Mouse (Mus musculus) heart, adult 8-10 months (tissue): Measurements from ENCODE around the gene 1700015F17Rik. TPM values are rescaled to one million over a fixed set of nuclear protein-coding genes. Genes with fewer than 3 reads are reported as not detected.

Source experiments
- DNase-seq: peaks from one replicate; pipeline ENCODE4 v3.0.0; 2022; ENCODE audit warnings: low spot score
- total RNA-seq, 4 experiments: library from RNA; stranded (reverse); gene quantifications; 2 replicates each; pipeline ENCODE4 v1.2.4; 2022

Gene 1700015F17Rik
- total RNA-seq, 4 experiments from 2014 or later = not detected

DNA sequence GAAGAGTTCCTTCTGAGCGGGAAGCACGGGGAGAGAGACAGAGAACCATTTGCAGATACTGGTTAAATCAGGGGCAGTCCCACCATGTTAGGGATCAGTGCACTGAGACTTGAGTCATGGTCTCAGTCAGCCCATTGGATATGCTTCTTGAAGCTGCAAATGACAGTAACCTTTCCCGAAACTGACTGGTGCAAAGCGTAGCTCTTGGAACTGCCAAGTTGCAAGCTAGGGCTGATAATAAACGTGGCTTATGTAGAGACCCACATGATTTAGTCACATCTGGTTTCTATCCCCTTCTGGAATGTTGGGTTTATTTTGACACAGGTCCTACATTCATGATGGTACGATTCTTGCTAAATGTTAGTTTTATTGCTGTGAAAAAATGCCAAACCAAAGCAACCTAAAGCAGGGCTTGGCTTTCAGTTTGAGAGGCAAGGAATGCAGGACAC is 55.2 kb downstream of the 1700015F17Rik start:
- no peak for DNase-seq

DNA sequence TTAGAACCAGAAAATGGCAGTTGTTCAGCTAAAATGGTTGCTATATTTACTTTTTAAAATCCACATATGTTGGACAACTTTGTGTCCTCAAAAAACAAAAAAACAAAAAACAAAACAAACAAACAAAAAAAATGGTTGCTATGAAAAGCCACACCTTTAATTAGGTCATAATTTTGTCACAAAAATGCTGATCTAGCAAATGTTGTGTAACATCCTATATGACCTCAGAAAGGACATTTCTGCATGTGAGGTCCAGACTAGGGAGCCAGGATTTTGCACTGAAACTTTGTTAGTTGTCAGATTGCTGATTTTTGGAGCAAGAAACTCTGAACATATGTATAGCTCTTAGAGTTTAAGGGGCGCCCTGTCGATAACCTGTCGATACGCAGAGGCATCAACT is 55.9 kb downstream of the 1700015F17Rik start:
- no peak for DNase-seq

DNA sequence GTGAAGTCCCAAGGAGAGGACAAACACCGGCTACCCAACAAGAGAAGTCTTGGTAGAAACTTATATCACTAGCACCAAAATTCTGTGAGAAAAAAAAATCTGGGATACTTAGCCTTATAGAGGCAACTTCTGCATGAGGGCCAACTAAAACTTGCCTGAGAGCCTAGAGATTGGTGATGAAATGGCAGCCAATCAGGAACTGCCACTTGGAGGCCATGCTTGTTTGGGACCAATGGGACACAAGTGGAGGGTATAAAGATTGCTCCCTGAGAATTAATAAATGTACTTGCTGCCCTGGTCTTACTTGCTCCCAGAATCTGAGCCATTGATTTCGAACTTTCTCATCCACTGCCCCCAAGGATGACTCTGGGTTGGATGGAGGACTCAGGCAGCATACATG is 57.5 kb downstream of the 1700015F17Rik start:
- DNase-seq = no peak

DNA sequence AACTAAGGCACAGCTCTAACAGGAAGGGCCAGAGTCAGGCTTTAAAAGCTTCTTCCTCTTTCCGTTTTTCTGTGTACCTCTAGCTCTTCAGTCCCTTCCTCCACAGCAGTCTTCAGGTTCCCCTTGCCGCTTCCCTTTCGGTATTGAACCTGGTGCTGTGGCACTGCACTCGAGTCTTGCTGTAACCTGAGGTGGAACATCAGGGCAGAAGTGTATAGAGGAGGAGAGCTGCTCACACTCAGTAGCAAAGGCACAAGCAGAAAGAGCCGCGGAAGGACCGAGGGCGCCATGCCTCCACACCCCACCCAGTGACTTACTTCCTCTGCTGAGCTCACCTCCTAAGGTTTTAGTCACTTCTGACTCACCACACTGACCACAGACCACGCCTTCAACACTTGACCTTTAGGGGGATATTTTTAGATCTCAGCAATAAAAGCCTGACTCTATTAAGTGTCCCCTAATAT is 58.9 kb downstream of the 1700015F17Rik start, which contains the start of gene Cdk14:
Gene Cdk14 (minus strand): TSS at position 321 of the 464 bp plus-strand sequence.
- peak; percentile 16 for DNase-seq

DNA sequence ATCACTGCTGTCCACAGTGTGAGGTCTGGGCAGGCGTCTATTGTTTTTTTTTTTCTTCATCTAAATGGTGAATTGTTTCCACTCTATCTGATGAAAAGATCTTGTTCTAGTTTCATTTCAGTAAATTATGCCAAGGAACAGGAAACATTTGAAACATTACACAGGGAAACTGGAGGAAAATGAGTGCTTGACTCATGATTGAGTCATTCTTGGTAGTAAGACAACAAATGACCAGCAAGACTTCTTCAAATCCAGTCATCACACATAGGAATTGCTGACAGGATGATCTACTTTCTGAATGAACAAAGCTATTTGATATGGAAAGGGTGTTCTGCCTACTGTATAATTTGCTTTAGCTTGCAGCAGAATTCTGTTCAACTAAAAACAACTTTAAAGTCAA is 59.7 kb downstream of the 1700015F17Rik start:
- DNase-seq = peak; percentile 38

DNA sequence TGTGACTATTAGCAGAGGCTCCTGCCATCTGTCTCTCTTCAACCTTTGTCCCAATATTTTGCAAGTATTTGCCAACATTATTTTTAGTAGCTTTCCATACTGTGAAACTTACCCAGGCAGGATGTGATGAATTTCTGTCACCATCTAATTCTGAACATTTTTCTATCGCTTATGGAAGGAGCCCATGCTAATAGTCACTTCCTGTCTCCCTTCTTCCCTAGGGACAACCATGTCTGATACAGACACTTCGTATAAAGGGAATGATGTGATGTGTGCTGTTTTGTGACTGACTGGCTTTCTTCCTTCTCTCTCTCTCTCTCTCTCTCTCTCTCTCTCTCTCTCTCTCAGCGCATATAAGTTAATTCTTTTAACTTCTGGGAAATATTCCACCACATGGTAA is 64.1 kb downstream of the 1700015F17Rik start:
- no peak for DNase-seq

DNA sequence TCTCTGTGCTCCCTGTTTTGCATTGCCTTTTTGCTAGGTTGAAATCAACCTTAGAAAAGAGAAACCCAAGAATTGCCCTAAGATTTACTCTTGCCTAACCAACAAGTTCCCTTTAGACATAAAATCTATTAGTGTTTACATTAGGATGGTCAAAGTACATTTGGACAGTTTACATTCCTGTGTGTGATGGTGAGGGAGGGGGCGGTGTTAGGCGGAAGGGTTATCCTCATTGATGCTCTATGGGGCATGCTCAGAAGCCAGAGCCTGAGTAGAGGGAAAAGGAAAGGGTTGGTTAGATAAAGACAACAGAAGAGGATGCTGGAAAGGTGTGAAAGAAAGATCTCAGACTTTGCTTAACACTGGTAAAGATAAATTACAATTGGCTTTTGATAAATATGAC is 67.1 kb downstream of the 1700015F17Rik start:
- DNase-seq = no peak

DNA sequence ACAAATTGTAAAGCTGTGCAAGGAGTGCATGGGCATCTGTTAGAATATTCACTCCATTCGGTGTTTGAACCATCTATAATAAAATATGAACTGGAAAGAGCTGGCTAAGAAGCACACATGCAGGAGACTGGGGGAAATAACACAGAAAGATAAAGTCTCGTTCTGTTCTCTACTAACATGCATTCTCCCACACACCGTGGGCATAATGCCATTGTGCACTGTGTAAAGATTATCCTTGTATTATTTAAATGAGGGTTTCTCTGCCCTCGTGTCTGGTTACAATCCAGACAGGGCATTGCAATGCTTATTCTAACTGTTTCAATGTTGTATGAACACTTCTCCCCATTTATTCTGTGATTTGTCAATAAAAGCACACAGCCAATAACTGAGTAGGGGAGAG is 77.0 kb downstream of the 1700015F17Rik start:
- DNase-seq = no peak

DNA sequence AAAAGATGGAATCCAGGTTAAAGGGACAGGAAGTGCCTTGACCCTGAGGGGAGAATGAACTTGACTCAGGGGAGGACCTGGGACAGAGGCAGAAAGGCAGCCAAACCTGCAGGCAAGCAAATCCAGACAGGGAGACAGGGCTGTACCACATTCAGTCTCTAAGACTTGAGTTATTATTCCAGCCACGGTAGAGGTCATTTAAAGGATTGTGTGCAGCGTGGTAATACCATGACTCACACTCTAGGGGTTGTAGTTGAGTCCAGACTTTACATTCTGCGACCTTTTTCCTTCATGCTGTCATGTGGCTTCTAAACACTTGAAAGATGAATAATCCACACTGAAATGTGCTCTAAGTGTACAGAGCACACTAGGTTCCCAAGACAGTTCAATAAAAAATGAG is 86.2 kb downstream of the 1700015F17Rik start:
- DNase-seq = no peak

Other genes starting within 250 kb of the 1700015F17Rik start
- 1 to 10 TPM; 5.5 to 7.2 (median 6.3) TPM for gene Cdk14, start 58.8 kb downstream of the 1700015F17Rik start, total RNA-seq
- 10 to 100 TPM; 13.7 to 24.2 (median 16.9) TPM for gene Cldn12, start 35.8 kb upstream of the 1700015F17Rik start, total RNA-seq
- 10 to 100 TPM in 3 of 4 experiments, 1 to 10 TPM in 1; 9.1 to 13.0 (median 11.1) TPM for gene Gtpbp10, start 80.4 kb upstream of the 1700015F17Rik start, total RNA-seq
- not detected for gene Gm8773, start 94.7 kb upstream of the 1700015F17Rik start, total RNA-seq
- 1 to 10 TPM in 1 of 4 experiments, under 1 TPM in 3; 0.44 to 1.1 (median 0.68) TPM for gene Cfap69, start 185.1 kb upstream of the 1700015F17Rik start, total RNA-seq
- under 1 TPM; 0.44 to 0.65 (median 0.60) TPM for gene Steap2, start 215.4 kb upstream of the 1700015F17Rik start, total RNA-seq